Mouse (Mus musculus): ENCODE measurements around the gene Cdipt. TPM values are rescaled to one million over a fixed set of nuclear protein-coding genes. Genes with fewer than 3 reads are reported as not detected.

The Cdipt gene
- total RNA-seq (2021) (100 to 1,000 TPM; 102 to 107 TPM), polyA plus RNA-seq (2012; rRNA removed) (239 and 259 TPM in 2 replicates)
- long read RNA-seq, transcript Cdipt-201 (6 exons, 1,974 nt): major isoform, 100 of 121 reads
- long read RNA-seq, partial matches to known transcripts: 3 of 121 reads
- long read RNA-seq, other reads (novel, unspliced or antisense): 15 of 121 reads

DNA sequence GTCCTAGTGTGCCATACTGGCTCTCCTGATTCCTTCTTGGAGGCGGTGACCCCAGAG, at the start of gene Cdipt:
Gene Cdipt (plus strand): TSS at position 22 of the 57 bp plus-strand sequence.
- DNase-seq: no peak

DNA sequence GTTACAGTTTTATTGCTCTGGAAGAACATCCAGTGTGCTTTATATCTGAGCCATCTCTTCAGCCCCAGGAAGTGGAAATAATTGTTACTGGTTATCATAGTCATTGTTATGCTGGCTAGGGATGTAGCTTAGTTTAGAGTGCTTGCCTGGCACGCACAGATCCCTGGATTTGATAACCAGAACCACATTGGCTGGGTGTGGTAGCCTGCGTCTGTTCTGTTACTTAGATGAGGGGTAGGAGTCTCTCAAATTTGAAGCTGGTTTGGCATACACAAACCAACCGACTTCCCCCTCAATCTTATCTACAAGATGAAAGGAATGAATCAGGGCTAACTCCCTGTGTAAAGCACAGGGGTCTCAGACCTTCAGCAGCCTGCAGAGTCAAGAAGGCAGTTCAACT, 49.4 kb upstream of the Cdipt start:
- DNase-seq: no peak

DNA sequence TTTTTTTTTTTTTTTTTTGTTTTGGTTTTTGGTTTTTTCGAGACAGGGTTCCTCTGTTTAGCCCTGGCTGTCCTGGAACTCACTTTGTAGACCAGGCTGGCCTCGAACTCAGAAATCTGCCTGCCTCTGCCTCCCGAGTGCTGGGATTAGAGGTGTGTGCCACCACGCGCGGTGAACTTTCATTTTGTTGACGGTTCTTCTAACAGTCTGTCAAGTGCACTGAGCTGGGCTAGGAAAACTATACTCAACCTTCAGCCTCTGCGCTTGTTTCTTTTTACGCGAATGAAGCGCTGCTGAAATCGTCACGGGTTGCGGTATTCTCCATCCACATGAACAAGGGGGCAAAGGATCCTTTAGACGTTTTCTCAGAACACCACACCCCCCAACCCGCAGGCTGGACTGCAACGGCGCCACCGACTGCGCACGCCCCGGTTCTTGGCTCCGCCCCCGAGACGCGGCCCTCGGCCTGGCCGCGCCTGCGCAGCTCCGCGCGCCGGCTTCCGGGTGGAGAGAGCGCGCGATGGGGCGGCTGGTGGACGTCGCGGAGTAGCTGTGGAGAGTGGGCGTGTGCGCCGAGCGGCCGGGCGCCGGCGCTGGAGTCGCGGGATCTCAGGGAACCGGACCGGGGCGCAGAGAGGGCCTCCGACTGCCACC, 47.2 kb upstream of the Cdipt start, which contains the start of gene Kctd13:
Gene Kctd13 (plus strand): TSS at position 496 of the 654 bp plus-strand sequence.
- peak; percentile 97 for DNase-seq

DNA sequence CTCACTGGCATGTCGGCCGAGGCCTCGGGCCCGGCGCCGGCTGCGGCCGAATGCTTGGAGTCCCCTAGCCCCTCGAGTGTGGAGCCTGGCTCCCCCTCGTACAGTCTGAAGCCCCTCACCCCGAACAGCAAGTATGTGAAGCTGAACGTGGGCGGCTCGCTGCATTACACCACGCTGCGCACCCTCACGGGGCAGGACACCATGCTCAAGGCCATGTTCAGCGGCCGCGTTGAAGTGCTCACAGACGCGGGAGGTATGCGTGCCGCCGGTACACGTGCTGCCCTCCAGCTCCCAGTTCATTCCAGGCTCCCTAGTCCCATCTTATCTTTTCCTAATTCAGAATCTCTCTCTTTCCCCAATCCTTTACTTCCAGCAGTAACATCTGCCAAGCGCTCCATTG, 46.7 kb upstream of the Cdipt start:
- peak; percentile 55 for DNase-seq

DNA sequence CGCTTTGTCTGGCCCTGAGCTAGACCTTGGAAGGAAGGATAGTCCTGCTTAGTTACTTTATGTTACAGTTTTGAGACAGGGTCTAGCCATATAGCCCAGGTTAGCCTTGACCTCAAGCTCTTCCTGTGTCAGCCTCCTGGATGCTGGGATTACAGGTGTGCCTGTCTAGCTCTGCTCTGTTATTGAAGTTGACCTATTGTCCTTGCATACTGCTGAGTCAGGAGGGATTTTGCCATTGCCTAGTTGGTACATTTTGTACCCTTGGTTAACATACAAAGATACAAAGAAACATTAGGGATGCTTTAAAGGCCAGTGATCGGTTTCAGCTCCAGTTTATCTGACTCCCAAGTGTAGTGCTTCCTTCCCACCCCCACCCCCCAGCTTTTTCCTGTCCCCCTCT, 43.1 kb upstream of the Cdipt start:
- DNase-seq: no peak

DNA sequence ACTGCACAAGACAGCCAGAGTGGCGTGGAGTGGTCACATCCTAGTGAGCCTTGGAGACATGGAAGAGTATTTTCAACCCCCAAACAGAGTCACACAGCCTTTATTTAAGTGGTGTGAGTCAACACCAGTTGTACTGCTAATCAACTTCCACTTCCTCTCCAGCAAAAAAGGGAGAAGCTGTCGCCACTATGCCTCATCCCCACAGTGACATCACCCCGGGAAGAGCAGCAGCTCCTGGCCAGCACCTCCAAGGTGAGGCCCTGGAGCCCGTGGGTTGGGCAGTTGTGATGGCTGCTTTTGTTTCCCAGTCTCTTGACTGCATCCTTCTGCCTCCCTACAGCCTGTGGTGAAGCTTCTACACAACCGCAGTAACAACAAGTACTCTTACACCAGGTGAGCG, 34.5 kb upstream of the Cdipt start:
- no peak for DNase-seq

DNA sequence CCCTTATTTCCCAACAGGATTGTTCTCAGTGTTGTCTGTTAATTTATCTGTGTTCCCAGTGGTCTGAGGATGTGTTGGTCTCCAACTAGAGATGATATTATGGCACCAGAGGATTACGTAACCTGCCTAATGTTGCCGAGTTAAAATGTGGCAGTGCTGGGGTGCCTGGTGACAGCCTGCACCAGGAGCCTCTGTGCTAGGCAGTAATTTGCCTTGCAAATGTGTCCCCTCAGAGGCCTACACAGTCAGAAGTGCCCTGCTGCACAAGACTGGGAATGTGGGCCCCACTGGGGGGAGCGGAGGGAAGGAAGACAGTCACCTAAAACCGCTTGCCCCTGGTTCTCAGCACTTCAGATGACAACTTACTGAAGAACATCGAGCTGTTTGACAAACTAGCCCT, 33.9 kb upstream of the Cdipt start:
- DNase-seq: no peak

DNA sequence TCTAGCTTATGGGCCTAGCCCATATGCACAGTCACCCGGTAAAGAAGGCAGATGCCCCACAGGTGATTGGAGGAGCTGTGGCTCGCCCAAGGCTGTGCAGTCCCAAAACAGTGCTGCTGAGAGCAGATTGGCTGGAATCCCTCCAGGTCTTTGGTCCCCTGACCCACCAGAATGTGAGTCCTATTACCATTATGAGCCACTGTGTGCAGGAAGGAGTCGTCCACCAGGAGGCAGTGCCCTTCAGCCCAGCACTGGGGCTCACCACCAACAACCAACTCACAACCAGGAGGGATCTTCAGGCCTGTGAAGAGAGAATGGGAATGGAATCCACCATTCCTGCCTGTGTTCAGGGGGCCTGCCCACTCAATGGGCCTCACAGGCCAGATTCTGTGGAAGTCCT, 29.2 kb upstream of the Cdipt start:
- no peak for DNase-seq

DNA sequence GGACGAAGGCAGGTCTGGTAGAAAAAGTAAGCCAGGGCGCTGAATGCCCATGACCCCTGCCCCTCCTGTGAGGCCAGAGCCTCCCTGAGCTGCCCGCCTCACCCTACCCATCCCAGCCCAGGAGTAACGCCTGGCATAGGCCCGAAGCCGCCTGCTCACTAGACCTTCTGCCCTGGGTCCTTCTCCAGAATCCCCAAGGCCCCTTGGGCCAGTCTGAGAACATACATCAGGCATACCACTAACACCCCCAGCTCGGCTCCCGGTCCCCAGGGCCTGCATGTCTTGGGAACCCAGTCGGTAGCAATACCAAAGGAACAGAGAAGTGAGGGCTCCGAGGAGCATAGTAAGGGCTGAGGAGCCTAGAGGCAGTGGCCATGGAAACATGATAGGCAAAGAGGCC, 27.1 kb upstream of the Cdipt start:
- DNase-seq: no peak

DNA sequence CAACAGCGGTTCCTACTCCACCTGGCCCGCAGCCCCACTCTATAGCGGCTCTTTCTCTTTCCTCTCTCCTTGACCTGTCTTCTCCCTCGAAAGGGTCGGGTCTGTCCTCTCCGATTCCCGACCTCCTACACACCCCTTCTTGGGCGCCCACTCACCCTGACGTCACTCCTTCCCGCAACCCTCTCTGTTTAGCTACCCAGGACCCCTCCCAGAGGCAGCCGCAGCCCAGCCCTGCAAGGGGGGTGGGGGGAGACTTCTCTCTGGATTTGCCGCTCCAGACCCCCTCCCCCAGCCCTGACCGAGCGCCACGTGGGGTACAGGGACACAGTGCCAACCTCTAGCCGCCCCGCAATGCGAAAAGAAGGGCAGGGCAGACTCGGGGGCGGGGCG, 26.3 kb upstream of the Cdipt start, which contains the start of gene Asphd1:
Gene Asphd1 (minus strand): TSS at position 180 of the 390 bp plus-strand sequence.
- no peak for DNase-seq

DNA sequence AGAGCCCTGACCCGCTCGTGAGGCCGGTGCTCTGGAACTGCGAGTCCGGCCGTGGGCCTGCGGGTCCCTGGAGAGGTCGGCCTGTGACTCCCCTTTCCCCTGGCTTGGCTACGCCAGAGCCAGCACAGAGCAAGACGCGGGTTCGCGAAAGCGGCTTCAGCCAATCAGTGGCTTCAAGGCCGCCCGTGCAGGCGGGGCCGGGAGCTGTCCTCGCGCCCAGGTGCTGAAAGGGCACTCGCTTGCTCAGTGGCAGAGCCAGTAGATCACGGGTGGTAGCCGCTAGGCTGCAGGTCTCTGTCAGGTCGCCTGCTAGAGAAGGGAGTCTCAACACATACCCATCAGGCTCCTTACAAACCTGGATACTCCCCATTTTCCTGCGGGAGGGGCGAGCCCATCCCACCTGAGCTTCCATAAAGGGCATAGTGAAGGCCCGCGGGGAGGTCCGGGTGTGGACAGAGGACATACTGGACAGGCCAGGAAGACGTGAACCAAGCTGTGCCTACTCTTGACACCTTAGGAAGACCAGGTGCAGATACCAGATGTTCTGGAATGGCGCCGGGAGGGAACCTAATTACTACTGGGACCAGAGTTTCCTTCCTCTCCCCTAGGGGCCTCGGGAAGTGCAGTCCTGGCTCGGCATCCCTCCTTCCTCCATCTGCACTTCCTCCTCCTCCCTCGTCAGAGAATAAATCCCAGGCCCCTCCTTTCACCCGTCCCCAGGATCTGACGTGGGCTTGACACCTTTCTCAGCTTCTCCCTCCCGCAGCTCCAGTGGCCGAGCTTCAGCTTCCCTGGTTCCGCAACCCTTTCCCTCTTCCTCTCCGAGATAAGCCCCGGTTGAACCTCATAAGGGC, 25.7 kb upstream of the Cdipt start, which contains the start of gene Sez6l2:
Gene Sez6l2 (plus strand): TSS at position 771 of the 854 bp plus-strand sequence.
- DNase-seq: peak; percentile 92

DNA sequence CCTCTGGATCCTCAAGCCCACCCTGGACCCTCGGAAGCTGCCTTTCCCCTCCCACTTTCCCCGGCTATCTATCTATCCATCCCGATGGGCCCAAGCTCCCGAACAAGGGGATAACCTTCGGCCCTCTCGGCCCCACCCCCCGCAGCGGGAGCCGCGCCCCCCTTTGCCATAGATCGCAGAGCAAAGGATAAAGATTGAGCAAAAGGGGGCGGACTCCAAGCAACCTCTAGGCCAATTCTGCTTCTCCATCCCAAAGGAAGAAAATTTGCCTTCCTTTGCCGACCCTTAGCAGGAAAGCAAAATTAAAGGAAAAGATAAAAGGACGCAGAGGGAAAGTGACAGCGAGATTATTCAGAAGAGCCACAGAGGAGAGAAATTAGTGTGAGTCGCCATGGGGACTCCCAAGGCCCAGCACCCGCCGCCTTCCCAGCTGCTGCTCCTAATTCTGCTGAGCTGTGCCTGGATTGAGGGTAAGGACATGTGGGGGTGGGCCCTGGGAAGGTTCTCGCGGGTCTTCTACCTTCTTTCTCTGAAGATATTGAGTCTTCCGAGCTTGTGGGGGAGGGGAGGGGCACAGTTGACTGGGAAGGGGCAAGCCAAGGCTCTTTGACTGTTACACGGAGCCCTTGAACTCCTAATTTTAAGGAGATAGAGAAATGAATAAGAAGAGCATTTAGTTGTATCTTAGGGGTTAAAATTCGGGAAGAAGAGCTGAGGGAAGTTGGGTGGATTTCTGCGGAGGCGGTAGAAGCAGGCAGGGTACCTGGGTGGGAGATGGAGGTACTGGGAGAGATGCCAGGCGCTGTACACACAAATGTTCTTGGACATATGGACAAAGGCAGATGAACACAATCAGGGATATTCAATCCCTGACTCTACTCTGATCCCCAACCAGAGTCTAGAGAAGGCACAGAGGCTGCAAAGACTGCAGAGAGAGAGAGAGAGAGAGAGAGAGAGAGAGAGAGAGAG, 24.8 kb upstream of the Cdipt start:
- no peak for DNase-seq

DNA sequence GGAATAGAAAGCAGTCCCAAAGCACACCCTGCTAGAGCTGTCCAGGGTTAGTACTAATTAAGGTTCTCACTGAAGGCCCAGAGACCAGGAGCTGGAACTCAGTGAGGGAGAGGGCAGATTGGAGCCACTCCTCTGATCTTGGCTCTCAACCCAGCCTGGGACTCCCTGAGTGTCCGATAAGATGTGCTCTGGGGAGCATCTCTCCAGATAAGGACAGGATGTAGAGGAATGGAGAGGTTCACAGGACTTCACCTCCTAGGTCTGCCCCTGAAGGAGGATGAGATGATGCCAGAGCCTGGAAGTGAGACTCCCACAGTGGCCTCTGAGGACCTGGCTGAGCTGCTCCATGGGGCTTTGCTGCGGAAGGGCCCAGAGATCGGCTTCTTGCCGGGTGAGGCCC, 24.0 kb upstream of the Cdipt start:
- no peak for DNase-seq

DNA sequence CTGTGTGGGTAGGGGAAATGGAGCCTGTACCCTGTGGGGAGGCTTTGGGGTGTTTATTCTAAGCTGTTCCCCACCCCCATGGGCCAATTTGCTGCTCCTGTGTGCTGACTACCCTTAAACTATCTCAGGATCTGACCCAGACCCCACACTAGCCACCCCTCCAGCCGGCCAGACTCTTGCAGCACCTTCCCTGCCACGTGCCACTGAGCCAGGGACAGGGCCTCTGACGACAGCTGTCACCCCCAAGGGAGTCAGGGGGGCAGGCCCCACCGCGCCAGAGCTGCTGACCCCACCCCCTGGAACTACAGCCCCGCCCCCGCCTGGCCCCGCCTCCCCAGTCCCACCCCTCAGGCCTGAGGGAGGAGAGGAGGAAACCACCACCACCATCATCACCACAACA, 23.1 kb upstream of the Cdipt start:
- DNase-seq: no peak

DNA sequence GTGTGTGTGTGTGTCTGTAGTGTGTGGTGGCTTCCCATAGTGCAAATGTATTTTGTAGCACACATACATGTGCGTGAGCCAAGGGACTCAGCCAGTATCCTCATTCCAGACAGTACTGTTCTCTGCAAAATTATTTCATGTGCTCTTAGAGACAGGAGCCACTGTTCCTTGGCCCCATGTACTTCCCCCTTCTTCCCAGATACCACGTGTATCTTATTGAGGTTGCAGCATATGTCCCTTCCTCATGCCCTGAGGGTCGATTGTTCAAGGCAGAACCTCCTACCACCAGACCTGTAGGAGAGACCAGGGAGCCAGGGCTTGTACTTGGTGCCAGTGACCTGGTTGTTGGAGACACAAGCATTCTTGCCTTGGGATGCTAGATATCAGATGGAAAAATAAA, 20.6 kb upstream of the Cdipt start:
- no peak for DNase-seq

DNA sequence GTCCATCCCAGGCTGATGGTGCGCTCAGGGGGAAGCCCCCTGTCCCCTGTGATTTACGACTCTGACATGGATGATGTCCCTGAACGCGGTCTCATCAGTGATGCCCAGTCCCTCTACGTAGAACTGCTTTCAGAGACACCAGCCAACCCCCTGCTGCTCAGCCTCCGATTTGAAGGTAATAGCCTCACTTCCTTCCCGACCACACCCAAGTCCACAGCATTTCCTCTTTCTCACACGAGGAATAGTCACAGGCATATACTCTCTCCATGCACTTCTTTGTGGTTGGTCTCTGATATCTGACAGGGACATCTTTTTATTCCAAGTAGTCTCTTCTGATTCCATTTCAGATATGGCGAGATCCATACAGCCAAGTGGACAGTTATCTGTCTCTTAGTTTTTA, 15.9 kb upstream of the Cdipt start:
- DNase-seq: no peak

DNA sequence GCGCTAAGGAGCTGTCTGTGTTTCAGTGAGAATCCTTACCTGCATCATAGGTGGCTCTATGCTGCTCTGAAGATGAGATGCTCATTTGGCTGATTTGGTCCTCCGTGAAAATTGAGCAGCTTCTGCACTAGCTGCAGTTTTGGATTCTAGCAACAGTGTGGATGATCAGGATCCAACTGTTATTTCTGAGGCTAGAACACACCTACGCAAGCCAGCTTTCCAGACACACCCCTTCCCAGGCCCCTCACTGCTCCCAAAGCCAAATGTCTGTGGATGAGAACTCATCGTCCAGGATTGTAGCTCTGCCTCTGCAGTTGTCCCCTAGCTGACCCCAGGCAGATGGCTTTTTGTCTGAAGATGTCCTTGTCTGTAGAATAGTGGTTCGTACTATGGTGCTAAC, 14.6 kb upstream of the Cdipt start:
- DNase-seq: no peak

DNA sequence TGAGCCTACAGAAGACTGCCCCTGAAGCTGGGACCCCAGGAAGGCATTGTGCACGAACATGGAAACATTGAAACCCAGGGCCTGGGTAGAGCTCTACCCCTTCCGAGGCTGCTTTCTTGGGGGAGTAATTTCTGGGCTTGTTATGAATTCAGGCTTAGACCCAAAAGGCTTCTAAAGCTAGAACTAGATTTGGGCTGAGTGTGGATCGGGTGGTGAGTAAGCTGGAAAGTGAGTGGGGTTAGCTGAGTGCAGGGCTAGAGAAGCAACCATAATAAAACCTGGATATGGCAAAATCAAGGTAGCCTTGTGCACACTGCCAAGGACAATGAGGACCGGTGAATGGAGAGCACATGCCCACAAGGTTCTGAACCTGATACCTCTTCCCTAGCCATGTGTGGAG, 13.7 kb upstream of the Cdipt start:
- DNase-seq: no peak

DNA sequence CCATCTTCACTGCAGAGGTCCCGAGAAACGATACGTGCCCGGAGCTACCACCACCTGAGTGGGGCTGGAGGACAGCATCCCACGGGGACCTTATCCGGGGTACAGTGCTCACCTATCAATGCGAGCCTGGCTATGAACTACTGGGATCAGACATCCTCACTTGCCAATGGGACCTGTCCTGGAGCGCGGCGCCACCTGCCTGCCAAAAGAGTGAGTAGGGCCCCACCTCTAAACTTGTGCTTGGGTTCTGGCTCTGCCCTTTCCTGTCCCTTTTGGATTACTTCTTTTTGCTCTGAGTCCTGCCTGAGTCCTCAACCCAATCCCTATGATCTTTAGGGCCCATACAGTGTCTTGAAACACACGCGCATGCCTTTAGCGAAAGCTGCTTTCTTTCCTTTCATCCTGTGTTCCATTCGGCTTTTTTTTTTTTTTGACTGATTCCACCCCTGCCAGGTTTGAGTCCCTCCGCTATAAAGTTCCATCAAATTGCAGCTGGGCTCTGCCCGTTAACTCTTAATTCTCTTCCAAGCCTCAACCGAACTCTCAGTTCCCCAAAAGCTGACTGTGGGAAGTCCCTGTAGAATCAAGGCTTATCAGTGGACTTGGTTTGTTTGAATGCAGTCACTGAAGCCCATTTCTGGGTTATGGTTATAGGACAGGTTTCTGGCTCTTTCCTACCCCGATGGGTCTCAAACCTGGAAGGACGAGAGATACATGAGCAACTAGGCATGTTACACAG, 12.0 kb upstream of the Cdipt start:
- peak; percentile 52 for DNase-seq

DNA sequence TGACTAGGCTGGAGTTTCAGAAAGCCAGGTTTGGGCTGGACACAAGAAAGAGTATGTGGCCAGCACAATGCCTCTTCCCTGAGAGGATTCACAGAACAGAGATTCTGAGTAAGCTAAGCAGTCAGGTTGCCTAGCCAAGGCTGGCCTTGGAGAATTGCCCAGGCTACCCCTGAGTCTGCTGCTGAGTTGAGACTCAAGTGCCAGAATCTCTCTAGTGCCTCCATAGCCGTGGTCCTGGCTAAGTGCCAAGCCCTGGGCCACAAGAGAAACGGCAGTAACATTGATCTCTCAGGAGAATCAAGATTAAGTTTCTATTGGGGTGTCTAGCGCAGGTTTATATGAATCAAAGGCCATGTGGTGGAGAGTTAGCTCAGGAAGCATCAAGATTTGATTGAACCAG, 10.1 kb upstream of the Cdipt start:
- no peak for DNase-seq

DNA sequence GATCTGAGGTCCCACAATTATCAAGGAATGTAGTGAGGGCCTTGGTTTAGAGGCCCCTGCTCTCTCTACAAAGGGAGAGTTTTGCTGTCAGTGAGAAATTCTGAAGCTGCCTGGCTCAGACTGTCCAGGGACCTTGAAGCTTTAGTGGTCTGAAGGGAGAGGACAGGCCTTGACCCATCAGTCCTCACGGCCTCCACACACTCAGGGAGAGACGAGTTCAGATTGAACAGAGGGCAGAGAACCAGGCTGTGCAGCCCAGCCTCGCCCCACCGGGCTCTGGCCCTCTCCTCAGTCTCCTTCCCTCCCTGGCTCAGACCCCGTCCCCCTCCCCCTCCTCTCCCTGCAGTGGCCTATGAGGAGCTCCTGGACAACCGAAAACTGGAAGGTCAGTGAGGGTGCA, 8.4 kb upstream of the Cdipt start:
- peak; percentile 79 for DNase-seq

DNA sequence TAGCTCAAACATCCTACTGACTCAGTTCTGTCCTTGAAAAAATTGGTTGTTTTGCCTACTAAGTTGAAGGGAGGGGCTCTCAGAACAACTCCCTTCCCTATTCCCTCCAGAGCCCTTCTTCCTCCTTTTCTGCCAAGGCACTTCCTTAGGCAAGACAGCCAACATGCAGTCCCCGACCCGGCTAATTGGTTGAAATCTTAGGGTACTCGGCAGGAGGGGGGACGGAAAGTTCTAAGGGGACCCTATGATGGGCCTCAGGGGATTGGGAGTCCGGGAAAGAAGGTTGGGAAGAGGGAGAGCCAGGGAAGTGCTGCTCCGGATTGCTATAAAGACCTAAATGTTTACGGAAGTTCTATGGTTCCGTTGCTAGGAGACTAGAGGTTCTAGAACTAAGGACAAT, 221 bp upstream of the Cdipt start:
- no peak for DNase-seq

Data from adrenal gland, adult 2 months (tissue).